Mouse (Mus musculus) cerebellum, adult 2 months (tissue): ENCODE measurements around the gene Ston1. TPM values are rescaled to one million over a fixed set of nuclear protein-coding genes. Genes with fewer than 3 reads are reported as not detected.
A peak's percentile ranks its signal among the peaks of the same experiment; 100 is the strongest.

Experiments used
- DNase-seq, 2 experiments: peaks; one replicate each; pipeline ENCODE4 v3.0.0; 2021
- H3K27ac ChIP-seq: fragments of 200-500 bp; 2 replicates; pipeline ENCODE4 v1.5.1; 2012; ENCODE audit warnings: low read length, control low read depth, inconsistent platforms; ENCODE audit not compliant: insufficient read depth
- H3K27me3 ChIP-seq: fragments of 200-500 bp; 2 replicates; pipeline ENCODE4 v1.6.1; 2012; ENCODE audit warnings: inconsistent platforms, mild to moderate bottlenecking, low read length, moderate library complexity; ENCODE audit not compliant: control insufficient read depth, insufficient read depth
- H3K4me1 ChIP-seq: fragments of 200-500 bp; 2 replicates; pipeline ENCODE4 v1.6.1; 2011; ENCODE audit warnings: low read length; ENCODE audit not compliant: control insufficient read depth, insufficient read depth
- H3K4me3 ChIP-seq: fragments of 200-500 bp; replicated peaks from 2 replicates; pipeline ENCODE3; 2011; ENCODE audit warnings: mild to moderate bottlenecking, low read depth, low read length, control low read depth; ENCODE audit not compliant: insufficient read depth
- CTCF ChIP-seq: fragments of 200-500 bp; IDR thresholded peaks from 2 replicates; pipeline ENCODE4 v1.5.1; 2011; ENCODE audit warnings: low read depth, mild to moderate bottlenecking, control low read depth, low read length, moderate library complexity, borderline replicate concordance; ENCODE audit not compliant: insufficient read depth
- POLR2A ChIP-seq: fragments of 200-500 bp; IDR thresholded peaks from 2 replicates; pipeline ENCODE4 v1.6.1; 2011; ENCODE audit warnings: low read length, control low read depth, borderline replicate concordance; ENCODE audit not compliant: insufficient read depth
- WGBS: fragments of 180-500 bp; shearing (Covaris S2); methylation state at CpG from one replicate; pipeline ENCODE4 v1.1.7; 2018; 5-methylcytosine and 5-hydroxymethylcytosine counted together
- polyA plus RNA-seq: library from polyadenylated mRNA; depleted of rRNA; stranded (reverse); fragments of >200 nt; gene quantifications from 2 replicates; pipeline ENCODE4 v1.2.3, GENCODE M21; 2012

Ston1 gene
- polyA plus RNA-seq, 1 experiment: 2.9 TPM

DNA sequence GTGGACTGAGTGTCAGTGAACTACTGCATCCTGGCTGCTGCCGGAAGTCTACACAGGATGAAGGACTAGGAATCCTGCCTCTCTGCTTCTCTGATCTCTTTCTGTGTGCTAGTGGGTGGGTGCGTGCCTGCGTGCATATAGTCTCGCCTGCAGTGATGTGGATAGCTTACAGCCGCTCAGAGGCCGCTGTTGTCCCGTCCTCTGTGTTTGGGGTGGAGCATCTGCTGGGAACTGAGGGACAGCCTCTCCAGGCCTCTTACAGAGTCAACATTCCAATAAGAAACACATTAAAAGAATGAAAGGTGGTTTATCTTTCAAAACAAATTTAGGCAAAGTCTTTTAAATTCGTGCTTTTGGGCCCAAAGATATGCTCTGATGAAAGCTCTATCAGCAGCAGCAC is 44.4 kb downstream of the Ston1 start:
- no peak overlapping the region for H3K4me3 ChIP-seq
- no peak overlapping the region for H3K27ac ChIP-seq
- DNase-seq: no peak
- 95% methylated on average over 8 of the region's 8 CpGs for WGBS
- H3K27me3 ChIP-seq: no peaks in the 10 kb centered on the region
- TF ChIP-seq CTCF (no peak), POLR2A (no peak)
- H3K4me1 ChIP-seq: no peaks in the 10 kb centered on the region

DNA sequence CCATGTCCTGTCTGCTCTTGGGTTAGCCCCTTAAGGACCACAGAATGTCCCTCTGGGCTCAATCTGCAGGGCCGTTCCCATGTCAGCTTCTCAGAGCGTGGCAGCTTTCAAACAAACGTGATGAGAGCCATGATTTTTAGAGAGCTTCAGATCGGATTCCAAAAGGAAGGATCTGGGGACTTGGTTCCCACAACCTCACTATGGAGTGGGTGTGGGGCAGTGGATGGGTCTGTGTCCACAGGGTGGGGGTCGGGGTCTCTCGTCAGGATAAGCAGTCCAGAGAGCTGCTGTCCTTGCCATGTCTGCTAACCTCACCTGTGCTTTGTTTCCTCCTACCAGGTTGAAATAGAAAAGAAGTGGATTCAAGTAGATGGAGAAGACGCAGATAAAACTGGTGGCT is 47.4 kb downstream of the Ston1 start:
- H3K27ac ChIP-seq: no peak overlapping the region
- no peaks in the 10 kb centered on the region for H3K4me1 ChIP-seq
- no peak for DNase-seq
- no peaks in the 10 kb centered on the region for H3K27me3 ChIP-seq
- no peak for TF ChIP-seq CTCF
- TF ChIP-seq POLR2A: no peak
- no peak overlapping the region for H3K4me3 ChIP-seq
- WGBS: 90% methylated on average over 7 of the region's 7 CpGs

DNA sequence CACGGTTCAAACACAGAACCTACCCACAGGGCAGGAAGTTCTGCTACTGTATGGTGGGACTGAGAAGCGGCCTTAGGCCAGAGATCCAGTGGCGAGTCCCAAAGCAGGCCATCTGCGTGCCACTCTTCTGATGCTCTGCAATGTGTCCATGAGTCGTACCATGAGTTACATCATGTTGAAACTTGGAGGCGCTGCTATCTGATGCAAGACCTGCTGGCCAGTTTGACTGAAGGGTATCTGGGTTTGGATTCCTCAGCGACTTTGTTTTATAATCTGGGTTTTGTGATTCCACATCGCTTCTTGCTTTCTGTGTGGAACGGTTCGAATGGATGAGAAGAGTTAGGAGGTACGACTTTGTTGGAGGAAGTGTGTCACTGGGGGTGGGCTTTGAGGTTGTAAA is 47.8 kb downstream of the Ston1 start:
- DNase-seq: no peak
- TF ChIP-seq CTCF: no peak
- Histone ChIP-seq H3K4me1 (no peaks in the 10 kb centered on the region), H3K4me3 (no peak overlapping the region), H3K27me3 (no peaks in the 10 kb centered on the region), H3K27ac (no peak overlapping the region)
- WGBS: 92% methylated on average over 11 of the region's 11 CpGs

DNA sequence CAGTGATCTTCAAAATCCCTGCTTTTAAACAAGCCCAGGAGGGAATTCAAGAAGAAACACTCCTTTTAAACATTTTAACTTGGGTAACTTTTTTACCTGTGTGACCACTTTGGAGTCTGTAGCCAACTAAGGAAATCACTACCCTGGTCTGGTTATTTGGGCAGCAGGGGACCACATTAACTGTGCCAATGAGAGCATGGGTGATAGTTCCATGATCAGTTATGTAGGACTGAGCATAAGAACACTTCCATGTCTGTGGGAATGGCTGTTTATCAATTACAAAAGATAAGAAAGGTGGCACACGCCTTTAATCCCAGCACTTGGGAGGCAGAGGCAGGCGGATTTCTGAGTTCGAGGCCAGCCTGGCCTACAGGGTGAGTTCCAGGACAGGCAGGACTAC is 49.7 kb downstream of the Ston1 start:
- 94% methylated on average over 3 of the region's 3 CpGs for WGBS
- DNase-seq: no peak
- Histone ChIP-seq H3K4me1 (no peaks in the 10 kb centered on the region), H3K4me3 (no peak overlapping the region), H3K27ac (no peak overlapping the region), H3K27me3 (no peaks in the 10 kb centered on the region)
- no peak for TF ChIP-seq POLR2A
- no peak for TF ChIP-seq CTCF

DNA sequence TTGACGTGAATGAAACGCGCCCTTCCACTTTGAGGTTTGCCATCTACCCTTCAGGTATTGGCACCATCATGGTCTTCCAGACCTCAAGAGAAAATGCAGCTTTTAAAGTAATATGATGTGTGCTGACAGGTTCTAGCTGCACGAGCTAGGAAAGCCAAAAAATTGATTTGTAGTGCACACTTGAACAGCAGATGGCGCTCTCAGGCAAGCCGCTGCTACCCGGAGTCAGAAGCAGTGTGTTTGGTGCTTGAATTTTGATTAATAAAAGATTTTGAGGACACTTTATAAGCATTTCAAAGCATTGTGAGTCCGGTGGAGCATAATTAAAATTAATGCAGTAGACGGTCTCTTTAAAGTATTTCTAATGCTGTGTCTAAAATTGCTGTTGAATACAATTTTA is 54.5 kb downstream of the Ston1 start:
- Histone ChIP-seq H3K27ac (no peak overlapping the region), H3K4me3 (no peak overlapping the region), H3K4me1 (no peaks in the 10 kb centered on the region), H3K27me3 (no peaks in the 10 kb centered on the region)
- TF ChIP-seq CTCF: peak; percentile 79
- no peak for TF ChIP-seq POLR2A
- DNase-seq: peak; percentile 63 to 72
- 3% methylated on average over 9 of the region's 9 CpGs for WGBS

DNA sequence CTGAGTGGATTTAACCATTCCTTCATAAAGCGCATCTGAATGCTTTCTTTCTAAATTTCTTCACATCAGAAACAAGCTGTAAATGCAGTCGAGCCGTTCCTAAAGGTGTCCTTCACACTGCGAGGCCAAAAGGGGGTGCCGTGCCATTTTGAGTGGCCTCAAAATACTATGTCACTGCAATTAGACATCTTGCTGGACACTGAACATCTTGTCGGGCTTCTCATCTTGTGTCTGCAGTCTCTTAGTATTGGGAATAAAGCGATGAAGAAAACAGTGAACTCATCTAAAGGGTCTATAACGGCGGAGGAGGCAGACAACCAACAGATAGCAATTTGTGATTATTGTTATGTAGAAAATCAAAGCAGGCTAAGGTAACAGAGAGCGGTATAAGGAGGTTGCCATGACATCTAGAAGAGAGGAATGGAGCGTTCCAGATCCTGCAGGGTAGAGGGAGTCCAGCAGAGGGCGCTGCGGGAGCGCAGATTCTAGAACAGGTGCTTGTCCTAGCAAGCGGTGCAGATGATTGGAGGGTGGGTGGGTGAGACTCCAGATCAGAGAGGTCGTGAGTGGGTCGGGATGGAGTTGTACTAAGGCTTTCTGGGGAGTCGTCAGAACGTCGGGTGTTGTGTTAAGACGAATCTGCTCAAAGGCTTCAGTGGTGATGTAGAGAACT is 55.4 kb downstream of the Ston1 start:
- DNase-seq: peak; percentile 75 to 84
- no peaks in the 10 kb centered on the region for H3K4me1 ChIP-seq
- peak; percentile 90 for TF ChIP-seq CTCF
- no peak for TF ChIP-seq POLR2A
- H3K27ac ChIP-seq: no peak overlapping the region
- no peaks in the 10 kb centered on the region for H3K27me3 ChIP-seq
- H3K4me3 ChIP-seq: peak overlapping the region; percentile 45
- WGBS: 13% methylated on average over 21 of the region's 21 CpGs

DNA sequence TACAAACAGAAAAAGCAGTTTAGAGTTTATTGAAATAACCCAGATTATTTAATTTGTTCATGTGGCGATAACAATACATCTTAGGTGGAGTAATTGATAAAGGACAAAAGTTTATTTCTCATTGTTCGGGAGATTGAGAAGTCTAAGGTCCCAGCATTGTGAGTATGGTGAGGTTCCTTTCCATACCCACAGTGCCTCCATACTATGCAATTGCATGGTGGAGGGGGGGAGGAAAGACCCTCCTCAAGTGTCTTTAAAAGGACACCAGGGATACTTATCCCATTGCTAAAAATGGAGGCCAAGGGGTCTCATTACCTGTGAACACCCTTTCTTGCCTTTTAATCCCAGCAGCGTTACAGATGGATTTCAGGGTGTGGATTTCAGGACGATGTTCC is 55.9 kb downstream of the Ston1 start:
- H3K4me1 ChIP-seq: no peaks in the 10 kb centered on the region
- TF ChIP-seq POLR2A: no peak
- TF ChIP-seq CTCF: no peak
- H3K27ac ChIP-seq: no peak overlapping the region
- 81% methylated on average over 4 of the region's 4 CpGs for WGBS
- H3K4me3 ChIP-seq: no peak overlapping the region
- DNase-seq: no peak
- H3K27me3 ChIP-seq: no peaks in the 10 kb centered on the region

DNA sequence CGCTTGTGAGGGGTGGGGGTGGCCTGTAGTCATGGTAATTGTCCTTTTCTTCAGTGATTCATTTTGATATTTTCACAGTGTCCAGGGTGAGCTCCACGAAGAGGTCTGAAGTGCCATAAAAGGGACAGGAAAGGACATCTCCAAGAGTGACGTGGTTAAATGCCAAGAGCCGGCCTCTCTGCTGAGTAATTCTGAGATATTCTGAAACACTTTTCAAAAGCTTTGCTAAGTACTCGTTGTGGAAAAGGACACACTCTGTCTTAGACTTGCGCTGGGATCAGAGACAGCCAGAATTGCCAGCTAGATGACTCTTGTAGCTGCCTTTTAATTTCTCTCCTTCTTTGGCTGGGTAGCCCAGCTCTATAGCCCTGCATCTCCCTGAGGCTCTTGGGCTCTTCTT is 61.0 kb downstream of the Ston1 start:
- H3K27ac ChIP-seq: no peak overlapping the region
- H3K27me3 ChIP-seq: no peaks in the 10 kb centered on the region
- WGBS: 76% methylated on average over 6 of the region's 6 CpGs
- H3K4me3 ChIP-seq: no peak overlapping the region
- DNase-seq: no peak
- TF ChIP-seq CTCF: no peak
- no peak for TF ChIP-seq POLR2A
- no peaks in the 10 kb centered on the region for H3K4me1 ChIP-seq

DNA sequence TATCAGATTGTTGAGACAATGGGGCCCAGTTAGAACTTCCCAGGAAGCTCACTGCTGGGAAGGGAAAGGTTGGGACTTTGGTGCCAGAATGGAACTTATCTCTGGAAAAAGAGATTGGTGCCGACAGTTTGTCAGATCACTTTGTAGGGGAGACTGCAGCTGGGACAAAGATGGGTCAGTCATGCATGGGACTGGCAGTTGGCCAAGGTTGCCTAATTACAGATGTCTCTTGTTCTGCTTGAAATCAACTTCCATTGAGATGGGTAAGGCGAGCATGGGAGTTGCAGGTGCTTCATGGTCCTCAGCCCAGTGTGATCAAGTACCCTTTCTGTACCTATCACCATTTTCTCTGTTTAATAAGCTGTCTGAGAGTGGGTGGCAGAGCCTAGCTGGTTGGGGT is 68.6 kb downstream of the Ston1 start:
- Histone ChIP-seq H3K4me1 (no peaks in the 10 kb centered on the region), H3K4me3 (no peak overlapping the region), H3K27ac (no peak overlapping the region), H3K27me3 (no peaks in the 10 kb centered on the region; the same call in 1 of the 2 replicates)
- DNase-seq: no peak
- WGBS: 50% methylated on average over 2 of the region's 2 CpGs
- TF ChIP-seq CTCF: no peak
- no peak for TF ChIP-seq POLR2A
